Mouse (Mus musculus) layer of hippocampus, adult 11-12 months (tissue): ENCODE results near the gene Fnbp4.
A peak's percentile ranks its signal among the peaks of the same experiment; 100 is the strongest.
"Not testable (repeated sequence)": the region's sequence is repeated elsewhere in the genome, so short reads cannot be mapped to it uniquely, and the experiment has no call there.

ENCODE experiments used
- DNase-seq: peaks from one replicate; pipeline ENCODE4 v3.0.0; 2022; ENCODE audit warnings: low spot score

Fnbp4 gene

DNA sequence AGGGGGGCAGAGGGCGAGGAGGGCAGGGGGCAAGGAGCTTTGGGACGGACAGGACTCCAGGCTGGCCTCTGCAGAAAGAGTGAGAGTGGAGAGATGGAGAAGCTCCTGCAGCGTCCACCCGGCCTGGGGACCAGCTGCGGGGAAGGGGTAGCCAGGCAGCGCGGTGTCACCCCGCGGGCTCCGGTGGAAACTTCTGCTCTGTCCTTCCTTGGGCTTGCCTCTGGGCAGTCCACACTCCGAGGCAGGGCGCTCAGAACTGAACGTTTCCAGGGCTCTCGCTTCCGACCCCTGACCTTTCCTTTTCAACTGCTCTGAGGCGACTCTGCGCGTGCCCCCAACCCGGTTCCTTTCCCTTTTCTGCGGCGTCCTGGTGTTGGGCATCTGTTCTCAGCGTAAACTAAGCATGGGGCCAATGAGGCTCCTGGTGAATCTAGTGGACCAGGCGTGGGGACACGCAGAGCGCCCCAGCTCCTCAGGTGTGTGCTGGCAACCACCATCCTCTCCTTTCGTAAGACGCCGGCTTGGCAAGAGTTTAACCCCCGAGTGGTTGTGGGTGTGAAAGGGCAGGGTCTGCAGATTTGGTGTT is 37.8 kb downstream of the Fnbp4 start:
- no peak for DNase-seq

DNA sequence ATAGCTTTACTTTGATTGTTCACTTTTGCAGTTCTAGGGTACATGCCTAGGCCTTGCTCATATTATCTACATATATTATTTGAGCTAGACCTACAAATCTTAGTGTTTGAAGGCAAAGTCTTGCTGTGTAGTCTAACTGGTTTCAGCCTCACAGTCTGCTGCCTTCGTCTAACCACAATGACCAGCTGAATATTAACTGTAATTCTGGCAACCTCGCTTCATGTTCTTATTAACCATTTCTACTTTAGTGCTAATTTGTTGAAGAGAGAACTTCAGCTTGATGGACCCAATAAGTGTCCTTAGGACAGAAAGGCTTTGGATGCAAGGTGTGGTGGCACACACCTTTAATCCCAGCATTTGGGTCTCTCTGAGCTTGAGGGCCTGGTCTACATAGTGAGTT is 43.0 kb downstream of the Fnbp4 start:
- no peak for DNase-seq

DNA sequence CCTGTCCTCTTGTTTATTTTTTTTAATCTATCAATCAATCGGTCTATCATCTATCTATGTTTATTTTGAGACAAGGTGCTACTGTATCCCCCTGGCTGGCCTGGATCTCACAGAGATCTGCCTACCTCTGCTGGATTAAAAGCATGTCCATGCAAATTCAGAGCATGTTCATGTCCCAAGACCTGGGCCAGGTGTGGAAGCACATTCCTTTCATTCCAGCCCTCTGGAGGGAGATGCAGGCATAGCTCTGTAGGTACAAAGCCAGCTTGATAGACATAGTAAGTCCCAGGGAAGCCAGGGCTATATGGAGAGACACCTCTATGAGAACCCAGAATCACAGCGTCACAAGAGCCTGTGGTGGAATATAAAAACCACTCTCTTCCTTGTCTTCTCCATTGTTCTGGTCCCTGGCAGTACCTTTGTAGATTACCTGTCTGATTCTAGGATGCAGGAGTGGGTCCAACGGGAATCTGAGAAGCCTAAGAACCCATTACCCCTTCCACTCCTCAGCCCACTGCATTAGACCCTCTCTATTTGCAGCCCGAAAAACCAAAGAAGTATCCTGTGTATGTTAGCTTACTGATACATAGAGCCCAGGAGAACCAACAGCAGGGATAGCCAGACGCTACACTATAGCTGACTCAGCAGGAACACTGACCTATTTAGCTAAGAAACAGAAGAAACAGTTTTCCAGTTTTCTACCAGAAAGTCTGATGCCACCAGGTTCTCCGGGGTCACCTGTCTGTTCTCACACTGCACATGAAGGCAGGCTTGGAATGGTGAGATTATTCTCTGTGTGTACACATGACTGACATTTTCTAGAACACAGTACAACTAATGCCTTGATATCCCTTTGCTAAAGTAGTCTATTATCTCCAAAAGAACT is 63.3 kb downstream of the Fnbp4 start:
- no peak for DNase-seq

DNA sequence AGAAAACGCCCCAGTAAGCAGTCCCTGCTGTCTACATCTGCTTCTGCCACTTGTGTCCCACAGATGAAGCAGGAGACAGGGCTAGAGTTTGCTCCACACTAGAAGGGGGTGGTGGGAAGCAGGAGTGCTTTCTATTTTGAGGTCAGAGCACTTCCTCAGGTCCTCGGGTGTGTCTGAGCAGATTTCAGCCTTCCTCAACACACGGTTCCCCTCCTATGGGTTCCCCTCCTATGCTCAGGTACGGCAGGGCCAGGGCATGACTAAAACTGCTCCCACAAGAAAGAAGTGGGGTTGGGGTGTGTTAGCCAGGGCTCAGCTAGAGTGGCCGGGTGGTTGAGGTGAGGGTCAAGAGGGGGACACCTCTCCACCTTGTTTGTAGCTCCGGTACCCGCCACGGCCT is 65.6 kb downstream of the Fnbp4 start:
- DNase-seq, result no peak

DNA sequence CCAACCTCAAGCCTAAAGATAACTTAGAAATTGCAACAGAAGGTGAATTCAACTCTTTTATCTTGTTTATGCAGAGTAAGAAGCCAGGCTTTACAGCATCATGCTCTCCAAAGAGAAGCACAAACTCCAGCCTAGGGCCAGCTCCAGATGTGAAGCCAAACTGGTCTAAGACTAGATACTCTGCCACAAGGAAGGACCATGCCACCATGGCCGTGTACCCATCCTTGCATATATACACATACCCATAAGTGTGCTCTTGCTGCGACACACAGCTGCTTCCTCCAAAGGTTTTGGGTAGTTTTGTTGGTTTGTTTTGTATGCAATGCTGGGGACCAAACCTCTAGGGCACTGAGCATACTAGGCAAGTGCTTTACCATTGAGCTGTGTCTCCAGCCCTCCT is 70.1 kb downstream of the Fnbp4 start:
- DNase-seq, result no peak

DNA sequence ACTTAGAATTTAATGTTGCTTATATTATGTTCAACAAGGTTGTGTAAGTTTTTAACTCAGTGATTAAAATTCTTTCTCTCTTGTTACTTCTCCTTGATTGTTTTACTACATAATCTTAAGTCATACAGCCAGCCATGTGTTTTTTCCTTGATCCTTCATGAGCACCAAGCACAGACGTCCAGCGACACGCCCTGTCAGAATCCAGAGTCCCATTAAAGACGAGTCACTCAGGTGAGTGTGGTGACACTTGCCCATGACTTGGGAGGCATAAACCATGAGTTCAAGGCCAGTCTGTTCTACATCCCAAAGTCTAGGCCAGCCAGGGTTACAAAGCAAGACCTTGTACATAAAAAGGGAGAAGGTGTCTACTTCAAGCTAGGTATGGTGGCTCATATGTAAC is 71.0 kb downstream of the Fnbp4 start:
- DNase-seq, result no peak

DNA sequence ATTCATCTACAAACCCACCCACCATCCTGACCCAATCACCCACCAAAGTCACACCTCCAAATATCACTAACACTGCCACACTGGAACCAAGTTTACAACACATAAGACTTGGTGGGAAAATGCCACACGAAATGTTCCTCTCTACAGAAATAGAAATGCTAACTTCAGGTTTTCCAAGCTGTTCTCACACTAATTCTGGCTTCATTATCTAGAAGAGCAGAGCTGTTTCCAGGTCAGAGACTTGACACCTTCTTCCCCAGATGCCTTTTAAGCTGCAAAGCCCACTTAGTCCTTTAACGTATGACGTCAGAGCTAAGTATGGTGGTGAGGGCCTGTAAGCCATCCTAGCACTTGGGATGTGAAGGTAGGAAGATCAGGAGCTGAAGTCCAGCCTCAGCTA is 73.5 kb downstream of the Fnbp4 start:
- DNase-seq, result no peak

DNA sequence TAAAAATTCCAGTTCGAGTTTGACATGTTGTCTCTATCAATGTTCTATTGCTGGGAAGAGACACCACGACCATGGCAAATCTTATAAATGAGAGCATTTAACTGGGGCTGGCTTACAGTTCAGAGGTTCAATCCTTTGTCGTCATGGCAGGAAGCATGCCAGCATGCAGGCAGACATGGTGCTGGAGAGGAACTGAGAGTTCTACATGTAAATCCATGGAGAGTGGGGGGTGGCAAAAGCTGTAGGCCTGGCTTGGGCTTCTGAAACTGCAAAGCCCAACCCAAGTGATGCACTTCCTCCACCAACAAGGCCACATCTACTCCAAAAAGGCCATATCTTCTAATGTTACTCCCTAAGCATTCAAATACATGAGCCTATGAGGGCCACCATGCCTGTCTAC is 75.7 kb downstream of the Fnbp4 start:
- no peak for DNase-seq

DNA sequence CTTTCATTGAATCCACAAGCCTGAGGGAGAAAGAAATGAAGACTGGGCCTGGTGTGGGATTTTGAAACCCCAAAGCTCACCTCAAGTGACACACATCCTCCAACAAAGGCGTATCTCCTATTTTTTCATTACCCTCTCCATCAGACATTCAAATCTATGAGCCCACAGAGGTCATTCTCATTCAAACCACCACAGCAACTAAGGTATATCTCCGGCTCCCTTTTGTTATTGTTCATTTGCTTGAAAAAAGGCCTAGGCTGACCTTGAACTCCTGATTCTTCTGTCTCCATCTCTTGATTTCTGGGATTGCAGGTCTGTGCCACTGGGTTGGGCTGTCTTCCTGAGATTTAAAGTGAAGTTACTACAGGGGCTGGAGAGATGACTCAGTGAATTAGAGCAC is 77.8 kb downstream of the Fnbp4 start:
- no peak for DNase-seq

DNA sequence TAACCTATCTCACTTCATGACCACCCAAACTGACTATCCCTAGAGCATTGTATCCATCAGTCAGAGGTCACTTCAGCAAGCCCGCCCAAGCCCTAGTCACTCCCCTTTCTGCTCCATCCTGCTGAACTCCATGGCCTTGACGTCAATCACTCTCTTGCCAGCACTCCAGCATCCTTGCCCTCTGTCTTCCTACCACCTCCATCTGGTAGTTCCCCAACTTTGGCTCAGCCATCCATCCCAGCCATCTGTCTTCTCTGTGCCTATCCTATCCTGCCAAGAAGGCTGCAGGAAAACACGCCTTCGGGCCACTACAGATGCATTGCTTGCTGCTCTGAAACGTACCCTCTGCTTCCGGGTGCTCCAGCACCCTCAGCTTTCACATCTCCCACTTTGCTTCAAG is 78.6 kb downstream of the Fnbp4 start:
- peak; percentile 65 for DNase-seq

DNA sequence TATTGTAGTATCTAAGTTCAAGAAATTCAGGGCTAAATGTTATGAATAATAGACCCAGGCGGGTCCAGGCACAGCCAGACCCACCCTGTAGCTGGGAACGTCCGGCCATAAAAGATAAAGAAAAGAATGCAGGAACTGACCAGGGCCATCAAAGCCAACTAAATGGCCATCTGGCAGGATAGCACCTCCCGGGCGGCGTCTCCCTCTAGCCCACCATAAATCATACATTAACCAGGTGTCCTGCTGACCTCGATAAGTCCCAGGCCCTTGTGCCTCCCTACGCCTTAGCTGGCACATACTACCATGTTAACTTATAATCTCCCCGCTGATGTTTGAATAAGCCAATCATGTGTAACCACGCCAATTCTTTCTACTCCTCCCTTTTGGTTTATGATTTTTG is 79.4 kb downstream of the Fnbp4 start:
- not testable (repeated sequence) for DNase-seq

DNA sequence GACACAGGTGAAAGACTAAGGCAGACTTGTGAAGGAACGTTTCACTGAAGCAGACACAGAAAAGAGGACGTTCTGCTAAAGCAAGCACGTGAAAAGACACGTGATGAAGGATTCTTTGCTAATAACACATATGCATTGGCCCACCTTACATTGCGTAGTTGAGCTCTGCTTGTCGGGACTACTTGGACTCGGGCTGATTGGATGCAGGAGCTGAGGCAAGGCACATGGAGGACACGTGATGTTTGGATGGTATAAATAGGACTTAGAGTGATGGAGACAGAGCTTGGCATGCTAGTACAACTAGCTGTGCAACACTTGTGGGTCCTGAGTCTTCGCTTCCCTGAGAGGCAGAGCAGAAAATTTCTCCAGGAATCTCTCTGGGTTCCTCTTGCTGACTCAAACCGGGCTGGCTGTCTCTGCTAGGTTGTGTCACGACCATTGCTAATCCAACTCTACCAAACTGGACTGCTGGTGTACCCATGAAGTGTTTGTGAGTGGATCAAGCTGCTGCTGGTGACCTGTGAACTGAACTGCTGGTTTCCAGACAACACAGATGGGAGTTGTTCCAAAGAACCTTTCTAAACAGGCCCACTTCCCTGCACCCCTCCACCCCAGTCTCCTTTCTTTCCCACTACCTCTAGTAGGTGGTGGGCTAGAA is 80.5 kb downstream of the Fnbp4 start:
- no peak for DNase-seq

DNA sequence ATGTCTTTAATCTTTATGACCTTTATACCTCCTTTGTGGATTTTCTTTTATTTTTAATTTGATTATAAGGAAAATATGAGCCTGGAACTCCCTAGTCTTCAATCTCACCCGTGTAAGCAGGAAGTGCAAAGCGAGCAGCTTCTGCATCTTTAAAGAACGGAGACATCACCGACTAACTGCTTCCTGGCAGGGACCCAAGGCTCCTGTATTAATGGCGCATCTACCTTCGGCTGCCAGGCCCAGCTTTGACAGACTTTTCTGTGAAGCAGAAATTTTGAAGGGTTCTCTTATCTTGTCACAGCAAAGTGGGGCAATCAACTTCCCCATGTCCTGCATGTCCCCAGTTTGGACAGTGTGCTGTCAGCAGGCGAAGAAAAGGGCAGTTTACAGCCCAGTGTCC is 83.6 kb downstream of the Fnbp4 start:
- DNase-seq, result no peak
